17 mouse cellular contexts compared by ENCODE assay signal in the genomic region with DNA sequence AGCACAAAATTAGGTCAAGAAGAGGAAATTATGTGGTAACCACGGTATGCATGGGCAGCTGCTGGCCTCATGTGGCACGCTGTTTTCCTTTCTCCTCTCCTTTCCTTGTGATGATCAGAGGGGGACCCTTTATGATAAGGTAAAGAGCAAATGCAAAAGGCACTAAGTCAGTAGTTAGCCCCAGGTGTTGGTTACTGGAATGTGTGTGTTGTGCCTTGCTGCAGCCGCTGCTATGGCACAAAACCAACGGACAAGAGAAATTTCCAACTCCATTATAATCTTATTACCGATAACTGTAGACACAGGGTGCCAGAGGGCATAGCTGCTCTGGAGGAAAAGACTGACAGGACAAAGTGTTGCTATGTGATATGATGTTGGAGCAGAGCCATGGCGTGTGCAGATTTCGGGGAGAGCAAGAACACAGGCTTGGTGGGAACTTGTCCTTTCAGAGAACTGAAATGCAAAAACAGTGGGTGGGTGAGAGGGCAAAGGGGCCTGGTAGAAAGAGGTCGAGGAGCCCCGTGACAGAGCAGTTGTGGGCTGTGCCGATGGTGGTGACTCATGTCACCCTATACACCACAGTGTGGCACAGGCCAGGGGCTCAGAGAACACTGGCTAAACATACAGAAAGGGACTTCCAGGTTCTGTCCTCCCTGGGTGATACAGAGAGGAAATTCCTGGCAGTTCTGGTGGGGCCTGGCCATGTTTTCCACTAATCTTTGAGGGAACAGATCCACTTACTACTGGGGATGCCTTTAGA. TPM values are rescaled to one million over a fixed set of nuclear protein-coding genes. Genes with fewer than 3 reads are reported as not detected.
DNase-seq lines count a peak whose midpoint lies in the region; ATAC-seq and TF ChIP-seq lines count a peak whose summit lies in the region.
"Had no signal": no experiment of that assay in that cellular context is flagged by ENCODE, and none has a peak within 500 bp of the region (broad histone marks: within the 10 kb centered on the region; RNA-seq: fewer than 3 reads in every experiment).

A gene (plus strand): TSS at position 51 of the 760 bp plus-strand sequence.

- 58% methylated on average over 10 of the region's 10 CpGs for WGBS in lung, postnatal 0 days
- WGBS in heart, postnatal 0 days: 25% methylated on average over 10 of the region's 10 CpGs

- peak within 1 kb of the TSS; percentile 41; the same call in 1 of the 2 replicates for H3K27ac ChIP-seq in gastrocnemius, adult 2 months
- H3K27ac ChIP-seq in lung, postnatal 0 days (ENCODE audit: low read length): peak within 1 kb of the TSS; percentile 20; the same call in 1 of the 2 replicates
- H3K27ac ChIP-seq in heart, postnatal 0 days (ENCODE audit: low read depth): peak within 1 kb of the TSS; percentile 61
- H3K27ac ChIP-seq: hindbrain, embryonic 10.5 days; lung, embryonic 15.5 days; neural tube, embryonic 13.5 days had no signal

- intact Hi-C loops in gastrocnemius, adult 2 months (cut with DNase I): no loop called here

- no peaks in the 10 kb centered on the region; the same call in 1 of the 2 replicates for H3K4me1 ChIP-seq in lung, postnatal 0 days (ENCODE audit: insufficient read depth, low read depth, low read length)
- peaks cover 11% of the 10 kb centered on the region for H3K4me1 ChIP-seq in heart, postnatal 0 days (ENCODE audit: control insufficient read depth, insufficient read depth)
- H3K4me1 ChIP-seq: neural tube, embryonic 13.5 days had no signal

- no peak for TF ChIP-seq CTCF in gastrocnemius, adult 2 months (IDR thresholded peaks at IDR 0.05)
- no peak for TF ChIP-seq CTCF in lung, postnatal 0 days (IDR thresholded peaks at IDR 0.05)
- TF ChIP-seq CTCF in heart, postnatal 0 days (IDR thresholded peaks at IDR 0.05; ENCODE audit: low read depth): no peak

- no peaks in the 10 kb centered on the region for H3K27me3 ChIP-seq in lung, postnatal 0 days (replicated peaks; ENCODE audit: insufficient read depth, low read length)
- H3K27me3 ChIP-seq in heart, postnatal 0 days (ENCODE audit: control insufficient read depth, insufficient read depth, low read length): peaks cover 23% of the 10 kb centered on the region

- H3K36me3 ChIP-seq in lung, postnatal 0 days (ENCODE audit: insufficient read depth, low read length): no peaks in the 10 kb centered on the region
- H3K36me3 ChIP-seq in heart, postnatal 0 days (replicated peaks; ENCODE audit: control insufficient read depth, insufficient read depth, low read length): no peaks in the 10 kb centered on the region
- H3K36me3 ChIP-seq: hindbrain, embryonic 10.5 days; lung, embryonic 15.5 days; neural tube, embryonic 13.5 days had no signal

- no peaks in the 10 kb centered on the region for H3K9me3 ChIP-seq in lung, postnatal 0 days (ENCODE audit: low read length)
- no peaks in the 10 kb centered on the region for H3K9me3 ChIP-seq in heart, postnatal 0 days (replicated peaks; ENCODE audit: control insufficient read depth, low read length)
- H3K9me3 ChIP-seq: hindbrain, embryonic 10.5 days; lung, embryonic 15.5 days; neural tube, embryonic 13.5 days had no signal

- peak; percentile 44 for ATAC-seq in lung, postnatal 0 days
- peak; percentile 73 for ATAC-seq in heart, postnatal 0 days (ENCODE audit: insufficient read depth, low read depth)
- ATAC-seq: forebrain, embryonic 14.5 days had no signal

- no peak for TF ChIP-seq EP300 in lung, postnatal 0 days (IDR thresholded peaks at IDR 0.05)
- TF ChIP-seq EP300 in heart, postnatal 0 days (IDR thresholded peaks at IDR 0.05; ENCODE audit: low read depth): no peak

- DNase-seq in gastrocnemius, adult 2 months: no peak
- no peak for DNase-seq in gastrocnemius, postnatal 10 days
- DNase-seq in lung, postnatal 0 days (ENCODE audit: low spot score): no peak
- DNase-seq in lung, adult 18-20 months: no peak
- peak; percentile 70 for DNase-seq in heart, postnatal 0 days (ENCODE audit: low spot score)
- DNase-seq in retina, embryonic 14.5 days (ENCODE audit: low spot score): peak; percentile 15
- no peak for DNase-seq in layer of hippocampus, adult 9-10 months (ENCODE audit: low spot score)
- no peak for DNase-seq in kidney, adult 11 months
- DNase-seq: cerebellum, adult 18-20 months; right cerebral cortex, postnatal 4 days had no signal

- H3K9ac ChIP-seq in lung, postnatal 0 days (replicated peaks; ENCODE audit: low read depth): no peak within 1 kb of the TSS
- no peak within 1 kb of the TSS for H3K9ac ChIP-seq in heart, postnatal 0 days (replicated peaks; ENCODE audit: low read depth, low read length)
- H3K9ac ChIP-seq: lung, embryonic 15.5 days; neural tube, embryonic 13.5 days had no signal

- no peak within 1 kb of the TSS for H3K4me2 ChIP-seq in lung, postnatal 0 days (replicated peaks; ENCODE audit: low read depth, low read length)
- no peak within 1 kb of the TSS; the same call in 1 of the 2 replicates for H3K4me2 ChIP-seq in heart, postnatal 0 days (ENCODE audit: low read depth, low read length)
- H3K4me2 ChIP-seq: lung, embryonic 15.5 days; neural tube, embryonic 13.5 days had no signal

- no peak within 1 kb of the TSS for H3K4me3 ChIP-seq in gastrocnemius, adult 2 months
- no peak within 1 kb of the TSS for H3K4me3 ChIP-seq in lung, postnatal 0 days (ENCODE audit: low read depth, low read length)
- H3K4me3 ChIP-seq in heart, postnatal 0 days (ENCODE audit: low read depth, low read length): no peak within 1 kb of the TSS
- H3K4me3 ChIP-seq: hindbrain, embryonic 10.5 days; left cerebral cortex, adult 2 months; lung, embryonic 15.5 days; neural tube, embryonic 13.5 days had no signal

RNA-seq across cellular contexts. Expression of the gene that starts here (rescaled TPM):
- under 1 TPM in 1 of 2 experiments, not detected in 1; 0.50 TPM for total RNA-seq in gastrocnemius, adult 2 months (2021)
- under 1 TPM; 0.23 to 0.34 TPM for total RNA-seq in gastrocnemius, postnatal 10 days (2021)
- polyA plus RNA-seq in lung, postnatal 0 days (2015; fragmentation: Nextera tagmentation; extraction: Ambion mirVana): 7.3 and 7.8 TPM in 2 replicates
- total RNA-seq in heart, postnatal 0 days (2014; rRNA removed; ENCODE audit: low replicate concordance): 0.19 TPM in 1 of 2 replicates, not detected in the other
- polyA plus RNA-seq in heart, postnatal 0 days (2015; fragmentation: Nextera tagmentation; extraction: Ambion mirVana): 0.42 and 0.56 TPM in 2 replicates
- total RNA-seq: liver, adult 2 months had no signal
- polyA plus RNA-seq: forebrain, embryonic 14.5 days; hindbrain, embryonic 10.5 days; kidney, embryonic 14.5 days; neural tube, embryonic 13.5 days had no signal

Comparison
In these comparisons a context has a peak if more than half of its experiments do, and no peak if none do; other contexts are left out.
1. Peak in DNase-seq, ATAC-seq and H3K27ac ChIP-seq in heart, postnatal 0 days; RNA of the gene not detected or under 1 TPM.